Mouse (Mus musculus): ENCODE measurements around the gene Arl6. TPM values are rescaled to one million over a fixed set of nuclear protein-coding genes. Genes with fewer than 3 reads are reported as not detected.

Gene Arl6
- polyA plus RNA-seq, 1 experiment from 2014 or later = 49.6 TPM

Other genes with a start within 250 kb of the Arl6 start
- not detected in 2 replicates for gene Gabrr3, start 232.1 kb downstream of the Arl6 start, polyA plus RNA-seq (2015; fragmentation: Nextera tagmentation; extraction: Ambion mirVana)
- gene Riox2, start 167.6 kb downstream of the Arl6 start, polyA plus RNA-seq (2015; fragmentation: Nextera tagmentation; extraction: Ambion mirVana) = 12.5 and 14.7 TPM in 2 replicates
- gene Crybg3, start 38.4 kb downstream of the Arl6 start, polyA plus RNA-seq (2015; fragmentation: Nextera tagmentation; extraction: Ambion mirVana) = 2.0 and 2.1 TPM in 2 replicates

All from forebrain, embryonic 16.5 days (tissue).